Mouse (Mus musculus): ENCODE data around the gene Fosl2.

- TF ChIP-seq CTCF (conservative IDR thresholded peaks at IDR 0.05; ENCODE audit: low read length) (no peak), POU5F1 (IDR thresholded peaks at IDR 0.05; ENCODE audit: borderline replicate concordance, low read length) (no peak)
Measured at GRCm38 (mm10) chr5:32192016-32192845, 56.6 kb downstream of the Fosl2 start.

All from E14TG2a.4 (cell line).